Mouse (Mus musculus) midbrain, embryonic 10.5 days (tissue): ENCODE measurements around the gene Tmbim4. TPM values are rescaled to one million over a fixed set of nuclear protein-coding genes. Genes with fewer than 3 reads are reported as not detected.

Source experiments
- DNase-seq: peaks from one replicate; pipeline ENCODE4 v3.0.0-alpha.2; 2017; ENCODE audit warnings: low spot score
- H3K27ac ChIP-seq: fragments of 300-500 bp; sonication (generic); replicated peaks from 2 replicates; pipeline ENCODE4 v1.5.1; 2016; ENCODE audit warnings: mild to moderate bottlenecking
- H3K27me3 ChIP-seq: fragments of 300-500 bp; sonication (generic); 2 replicates; pipeline ENCODE4 v1.6.1; 2016; ENCODE audit warnings: low read depth, mild to moderate bottlenecking; ENCODE audit not compliant: poor library complexity, severe bottlenecking
- H3K36me3 ChIP-seq: fragments of 300-500 bp; sonication (generic); 2 replicates; pipeline ENCODE4 v1.6.1; 2016; ENCODE audit warnings: mild to moderate bottlenecking, moderate library complexity
- H3K4me1 ChIP-seq: fragments of 300-500 bp; sonication (generic); 2 replicates; pipeline ENCODE4 v1.6.1; 2016
- H3K4me3 ChIP-seq: fragments of 300-500 bp; sonication (generic); 2 replicates; pipeline ENCODE4 v1.5.1; 2016; ENCODE audit warnings: mild to moderate bottlenecking, moderate library complexity
- H3K9me3 ChIP-seq: fragments of 300-500 bp; sonication (generic); replicated peaks from 2 replicates; pipeline ENCODE4 v1.6.1; 2016; ENCODE audit warnings: mild to moderate bottlenecking
- WGBS: fragments of 180-500 bp; shearing (Covaris S2); methylation state at CpG from one replicate; pipeline ENCODE4 v1.1.7; 2016; 5-methylcytosine and 5-hydroxymethylcytosine counted together
- polyA plus RNA-seq: library from polyadenylated mRNA; unstranded; fragments of >200 nt; fragmentation: Nextera tagmentation; extraction: Ambion mirVana; gene quantifications from 2 replicates; pipeline ENCODE4 v1.2.1, GENCODE M21; 2016

Gene Tmbim4
- polyA plus RNA-seq: 93.2 and 93.3 TPM in 2 replicates

GRCm38 (mm10) chr10:120201131-120201921 is at the start of gene Tmbim4:
Gene Tmbim4 (plus strand): TSS chr10:120201590.
- Histone ChIP-seq H3K36me3 (no peaks in the 10 kb centered on the region), H3K27ac (peak within 1 kb of the TSS; percentile 34), H3K4me1 (peaks cover 10% of the 10 kb centered on the region), H3K4me3 (peak within 1 kb of the TSS; percentile 60), H3K9me3 (no peaks in the 10 kb centered on the region), H3K27me3 (peaks cover 47% of the 10 kb centered on the region)
- 1% methylated on average over 65 of the region's 65 CpGs for WGBS
- peak; percentile 64 for DNase-seq

GRCm38 (mm10) chr10:120151672-120152071 is 49.7 kb upstream of the Tmbim4 start:
- no peak overlapping the region for H3K27ac ChIP-seq
- no peak for DNase-seq
- peaks cover 13% of the 10 kb centered on the region; the same call in 1 of the 2 replicates for H3K9me3 ChIP-seq
- H3K4me1 ChIP-seq: no peaks in the 10 kb centered on the region
- no peaks in the 10 kb centered on the region for H3K36me3 ChIP-seq
- 90% methylated on average over 7 of the region's 7 CpGs for WGBS
- no peak overlapping the region for H3K4me3 ChIP-seq
- no peaks in the 10 kb centered on the region for H3K27me3 ChIP-seq

DNA sequence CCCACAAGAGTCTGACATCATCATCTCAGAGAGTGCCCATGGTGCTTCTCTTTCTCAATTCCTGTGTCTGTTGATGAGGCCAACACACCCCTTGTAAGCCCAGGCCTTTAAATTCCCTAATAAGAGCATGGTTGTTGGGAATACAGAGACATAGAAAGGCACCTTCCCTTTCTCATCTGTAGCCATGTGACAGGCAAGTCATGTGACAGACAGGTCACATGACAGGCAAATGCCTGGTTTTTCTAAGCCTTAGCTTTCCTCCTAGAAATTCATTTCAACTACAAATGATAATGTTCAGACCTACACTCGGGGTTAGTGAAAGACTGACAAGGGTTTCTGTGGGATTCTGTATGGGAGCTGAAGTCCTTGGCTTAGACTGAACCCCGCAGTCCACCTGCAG is 47.5 kb upstream of the Tmbim4 start:
- H3K9me3 ChIP-seq: peaks cover 13% of the 10 kb centered on the region; the same call in 1 of the 2 replicates
- H3K27me3 ChIP-seq: no peaks in the 10 kb centered on the region
- WGBS: 93% methylated on average over 2 of the region's 2 CpGs
- no peak overlapping the region for H3K27ac ChIP-seq
- H3K4me3 ChIP-seq: no peak overlapping the region
- H3K36me3 ChIP-seq: no peaks in the 10 kb centered on the region
- H3K4me1 ChIP-seq: no peaks in the 10 kb centered on the region
- no peak for DNase-seq

- no peak overlapping the region for H3K4me3 ChIP-seq
- no peak overlapping the region for H3K27ac ChIP-seq
- 91% methylated on average over 9 of the region's 9 CpGs for WGBS
- peaks cover 7% of the 10 kb centered on the region for H3K4me1 ChIP-seq
- no peak for DNase-seq
- H3K36me3 ChIP-seq: no peaks in the 10 kb centered on the region
- H3K9me3 ChIP-seq: no peaks in the 10 kb centered on the region
- no peaks in the 10 kb centered on the region for H3K27me3 ChIP-seq
These were observed 40.9 kb upstream of the Tmbim4 start for GRCm38 (mm10) chr10:120160533-120160932.

DNA sequence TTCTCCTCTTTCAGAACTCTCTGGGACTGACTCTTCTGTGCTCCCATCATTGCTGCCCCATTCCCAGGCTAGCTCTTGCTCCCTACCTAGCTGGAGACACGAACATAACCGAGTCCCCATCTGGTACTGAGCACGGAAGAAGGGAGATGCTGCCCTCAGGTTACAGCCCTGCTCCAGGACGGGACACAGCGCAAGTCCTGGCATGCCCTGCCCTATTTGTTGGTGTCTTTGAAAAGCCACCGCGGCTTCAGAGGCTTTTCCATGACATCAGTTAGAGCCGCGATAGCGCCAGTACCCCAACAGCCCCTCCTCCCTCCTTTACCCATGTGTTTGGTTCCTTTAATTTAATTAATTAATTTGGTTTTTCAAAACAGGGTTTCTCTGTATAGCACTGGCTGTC is 38.5 kb upstream of the Tmbim4 start:
- H3K27ac ChIP-seq: no peak overlapping the region
- no peak overlapping the region for H3K4me3 ChIP-seq
- no peaks in the 10 kb centered on the region for H3K9me3 ChIP-seq
- no peaks in the 10 kb centered on the region for H3K36me3 ChIP-seq
- no peaks in the 10 kb centered on the region for H3K27me3 ChIP-seq
- H3K4me1 ChIP-seq: peaks cover 8% of the 10 kb centered on the region
- 85% methylated on average over 10 of the region's 10 CpGs for WGBS
- DNase-seq: no peak

DNA sequence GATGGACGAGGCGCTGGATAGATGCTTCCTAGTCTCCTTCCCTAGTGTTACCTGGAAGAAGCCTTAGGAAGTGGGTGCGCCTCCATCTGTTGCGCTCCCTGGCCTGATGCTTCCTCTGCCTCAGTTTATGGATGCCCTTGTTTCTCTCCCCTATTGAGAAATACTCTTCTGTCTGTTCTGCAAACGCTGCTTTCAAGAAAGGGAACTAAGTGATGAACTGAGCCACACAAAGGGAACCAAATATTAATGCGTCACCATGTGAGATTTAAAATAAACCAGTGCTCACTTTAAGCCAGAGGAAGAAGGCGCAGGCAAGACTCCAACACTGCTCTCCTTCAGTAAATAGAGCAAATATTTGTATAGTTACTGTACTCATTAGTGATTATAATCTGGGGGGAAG is 37.9 kb upstream of the Tmbim4 start:
- Histone ChIP-seq H3K9me3 (no peaks in the 10 kb centered on the region), H3K4me1 (peaks cover 8% of the 10 kb centered on the region), H3K4me3 (no peak overlapping the region), H3K27me3 (no peaks in the 10 kb centered on the region), H3K27ac (no peak overlapping the region), H3K36me3 (no peaks in the 10 kb centered on the region)
- WGBS: 93% methylated on average over 7 of the region's 7 CpGs
- DNase-seq: no peak

DNA sequence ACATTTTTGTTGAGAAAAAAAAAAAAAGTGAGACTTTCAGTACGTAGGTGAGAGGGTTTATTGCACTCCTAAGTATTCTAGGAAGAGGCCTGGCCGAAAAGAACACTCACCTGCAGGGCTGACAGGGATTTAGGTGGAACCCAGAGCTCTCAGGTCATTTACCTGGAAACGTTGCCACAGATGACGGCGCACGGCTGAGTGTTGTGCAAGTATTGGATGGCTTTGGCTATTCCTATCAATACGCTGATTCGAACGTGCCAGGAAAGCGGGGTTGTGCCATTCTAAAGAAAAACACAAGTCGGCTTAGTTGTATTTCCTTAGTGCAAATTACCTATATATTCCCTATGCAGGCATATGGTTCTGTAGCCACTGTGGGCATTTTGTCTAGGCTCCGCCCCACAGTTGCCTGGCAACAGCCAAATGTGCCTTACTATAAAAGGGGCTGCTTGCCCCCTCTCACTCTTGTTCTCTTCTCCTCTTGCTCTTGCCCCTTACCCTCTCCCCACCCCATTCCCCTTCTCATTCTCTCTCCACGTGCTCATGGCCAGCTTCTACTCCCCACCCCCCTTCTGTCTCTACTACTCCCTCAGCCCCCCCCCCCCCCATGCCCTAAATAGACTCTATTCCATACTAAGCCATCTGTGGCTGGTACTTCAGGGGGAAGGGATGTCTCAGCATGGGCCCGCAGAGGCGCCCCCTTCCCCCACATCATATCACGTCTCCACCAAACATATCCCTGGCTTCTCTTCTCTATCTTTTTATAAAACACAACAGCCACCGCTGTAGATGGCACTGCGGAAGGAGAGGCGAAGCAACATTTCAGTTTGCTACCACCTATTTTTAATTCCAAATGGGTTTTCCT is 36.2 kb upstream of the Tmbim4 start:
- Histone ChIP-seq H3K27me3 (no peaks in the 10 kb centered on the region), H3K27ac (no peak overlapping the region), H3K4me1 (peaks cover 11% of the 10 kb centered on the region), H3K9me3 (no peaks in the 10 kb centered on the region), H3K4me3 (no peak overlapping the region), H3K36me3 (no peaks in the 10 kb centered on the region)
- DNase-seq: no peak
- 91% methylated on average over 19 of the region's 19 CpGs for WGBS

GRCm38 (mm10) chr10:120165793-120166503 is 35.4 kb upstream of the Tmbim4 start:
- no peak overlapping the region for H3K4me3 ChIP-seq
- 89% methylated on average over 17 of the region's 17 CpGs for WGBS
- H3K9me3 ChIP-seq: no peaks in the 10 kb centered on the region
- no peaks in the 10 kb centered on the region for H3K27me3 ChIP-seq
- H3K27ac ChIP-seq: no peak overlapping the region
- H3K4me1 ChIP-seq: peaks cover 11% of the 10 kb centered on the region
- H3K36me3 ChIP-seq: no peaks in the 10 kb centered on the region
- no peak for DNase-seq

- no peak overlapping the region for H3K27ac ChIP-seq
- no peak overlapping the region for H3K4me3 ChIP-seq
- no peaks in the 10 kb centered on the region for H3K27me3 ChIP-seq
- 80% methylated on average over 1 of the region's 1 CpGs for WGBS
- H3K4me1 ChIP-seq: peaks cover 18% of the 10 kb centered on the region
- no peaks in the 10 kb centered on the region for H3K36me3 ChIP-seq
- H3K9me3 ChIP-seq: peaks cover 6% of the 10 kb centered on the region; the same call in 1 of the 2 replicates
- no peak for DNase-seq
These were observed 33.3 kb upstream of the Tmbim4 start for GRCm38 (mm10) chr10:120168070-120168469.

GRCm38 (mm10) chr10:120169064-120169463 is 32.3 kb upstream of the Tmbim4 start:
- Histone ChIP-seq H3K4me3 (no peak overlapping the region), H3K4me1 (peaks cover 18% of the 10 kb centered on the region), H3K27me3 (no peaks in the 10 kb centered on the region), H3K27ac (no peak overlapping the region), H3K9me3 (peaks cover 6% of the 10 kb centered on the region; the same call in 1 of the 2 replicates), H3K36me3 (no peaks in the 10 kb centered on the region)
- WGBS: 69% methylated on average over 10 of the region's 10 CpGs
- DNase-seq: no peak

DNA sequence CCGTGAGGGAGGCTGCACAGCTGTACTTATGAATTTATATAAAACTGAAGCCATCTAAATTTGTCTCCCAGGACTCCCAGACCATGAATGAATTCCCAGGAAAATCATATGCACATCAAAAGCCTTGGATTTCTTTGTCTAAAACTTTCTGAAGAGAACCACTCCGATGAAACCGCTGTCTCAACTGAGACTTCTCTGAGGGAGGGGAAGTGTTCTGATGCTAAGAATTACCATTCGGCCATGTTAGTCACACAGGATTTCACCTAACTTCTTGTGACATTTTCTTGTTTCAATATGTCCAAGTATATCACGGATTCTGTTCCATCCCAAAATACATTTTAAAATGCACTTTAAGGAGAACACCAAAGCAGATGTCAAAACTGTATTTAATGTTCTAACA is 31.5 kb upstream of the Tmbim4 start:
- Histone ChIP-seq H3K4me1 (peaks cover 17% of the 10 kb centered on the region), H3K27me3 (no peaks in the 10 kb centered on the region), H3K36me3 (no peaks in the 10 kb centered on the region), H3K4me3 (no peak overlapping the region), H3K27ac (no peak overlapping the region), H3K9me3 (peaks cover 6% of the 10 kb centered on the region; the same call in 1 of the 2 replicates)
- no peak for DNase-seq
- 74% methylated on average over 5 of the region's 5 CpGs for WGBS

DNA sequence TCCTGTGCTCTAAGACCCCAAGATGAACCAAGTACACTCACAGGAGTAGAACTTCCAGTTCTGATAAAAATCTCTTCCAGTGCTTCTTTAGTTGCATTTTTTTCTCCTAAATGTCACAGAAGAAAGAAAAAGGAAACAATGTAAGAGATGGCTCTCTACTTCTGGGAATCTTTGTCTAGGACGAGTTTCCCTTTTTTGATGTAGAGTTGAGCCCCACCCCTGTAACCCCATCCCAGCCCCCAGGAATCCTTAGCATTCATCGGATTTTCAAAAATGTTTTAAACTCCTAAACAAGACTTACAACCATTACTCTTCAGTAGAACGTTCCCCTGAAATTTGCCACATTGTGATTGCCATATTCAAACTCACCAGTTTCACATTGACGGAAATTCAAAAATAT is 31.1 kb upstream of the Tmbim4 start:
- H3K27ac ChIP-seq: no peak overlapping the region
- WGBS: 72% methylated on average over 4 of the region's 4 CpGs
- no peaks in the 10 kb centered on the region for H3K36me3 ChIP-seq
- H3K9me3 ChIP-seq: peaks cover 6% of the 10 kb centered on the region; the same call in 1 of the 2 replicates
- H3K4me1 ChIP-seq: peaks cover 13% of the 10 kb centered on the region
- H3K27me3 ChIP-seq: no peaks in the 10 kb centered on the region
- no peak overlapping the region for H3K4me3 ChIP-seq
- DNase-seq: no peak
